Mouse (Mus musculus) kidney, adult 8-10 months (tissue): ENCODE measurements around the gene Gcnt7.

ENCODE experiments used
- DNase-seq, 2 experiments: peaks; one replicate each; pipeline ENCODE4 v3.0.0; 2022

The Gcnt7 gene

GRCm38 (mm10) chr2:172401116-172401825, 57.1 kb downstream of the Gcnt7 start:
- no peak for DNase-seq
